Mouse (Mus musculus): Measurements from ENCODE around the gene Lilra6.
"Not testable (repeated sequence)": the region's sequence is repeated elsewhere in the genome, so short reads cannot be mapped to it uniquely, and the experiment has no call there.

GRCm38 (mm10) chr7:3915387-3915786 is at the start of gene Lilra6:
- not testable (repeated sequence) for TF ChIP-seq CTCF (IDR thresholded peaks at IDR 0.05; ENCODE audit: borderline replicate concordance, extremely low read depth, insufficient read depth, insufficient read length); POLR2A (IDR thresholded peaks at IDR 0.05; ENCODE audit: borderline replicate concordance, extremely low read depth, insufficient read depth, insufficient read length, poor library complexity, severe bottlenecking)
